Mouse (Mus musculus): ENCODE measurements around the gene Spty2d1.

DNA sequence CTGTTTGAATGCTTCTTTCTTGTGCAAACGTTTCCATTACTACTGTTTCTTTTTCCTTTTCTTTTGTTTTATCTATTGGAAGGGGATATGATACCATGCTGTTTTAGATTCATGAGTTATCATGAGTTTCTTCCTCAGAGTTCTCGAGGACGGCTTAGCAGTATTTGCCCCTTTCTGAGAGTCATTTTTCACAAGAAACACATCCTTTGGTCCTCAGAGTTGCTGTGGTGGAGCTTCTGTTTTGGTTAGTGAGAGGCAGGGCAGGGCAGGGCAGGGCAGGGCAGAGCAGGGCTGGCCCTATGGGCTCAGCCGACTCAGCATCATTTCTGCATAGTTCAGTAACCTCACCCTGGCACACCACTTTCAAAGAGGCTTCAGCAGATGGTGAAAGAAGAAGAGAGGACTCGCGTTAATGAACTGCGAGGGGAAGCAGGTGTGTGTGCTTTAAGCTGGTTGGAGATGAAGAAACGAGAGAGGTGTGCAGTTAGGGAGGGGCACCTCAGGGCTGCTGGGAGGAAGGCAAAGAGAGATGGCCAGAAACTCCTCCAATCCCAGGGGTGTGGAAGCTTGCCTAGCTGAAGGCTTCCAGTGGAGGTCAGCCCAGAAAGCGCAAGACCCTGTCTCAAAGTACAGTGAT lies 5.0 kb upstream of the Spty2d1 start:
- TF ChIP-seq CTCF (IDR thresholded peaks at IDR 0.05; ENCODE audit: low read depth) = no peak
- TF ChIP-seq EP300 (optimal IDR thresholded peaks at IDR 0.05) = no peak

Measured in stomach, postnatal 0 days (tissue).